ENCODE assay signal across 8 mouse cellular contexts in genomic region chr16:56920102-56920657, GRCm38 (mm10). TPM values are rescaled to one million over a fixed set of nuclear protein-coding genes. Genes with fewer than 3 reads are reported as not detected.
DNase-seq lines count a peak whose midpoint lies in the region; ATAC-seq and TF ChIP-seq lines count a peak whose summit lies in the region.

No protein-coding gene starts in this region.

- H3K27ac ChIP-seq in embryonic facial prominence, embryonic 11.5 days (replicated peaks; ENCODE audit: low read depth, low read length), result no peak overlapping the region
- no peak overlapping the region for H3K27ac ChIP-seq in embryonic facial prominence, embryonic 10.5 days (replicated peaks)
- H3K27ac ChIP-seq in cortical plate, adult 2 months (ENCODE audit: insufficient read depth, low read length), result no peak overlapping the region
- no peak overlapping the region for H3K27ac ChIP-seq in hindbrain, embryonic 15.5 days (replicated peaks)
- no peak overlapping the region for H3K27ac ChIP-seq in lung, embryonic 16.5 days (ENCODE audit: low read length)
- no peak overlapping the region for H3K27ac ChIP-seq in small intestine, adult 2 months (ENCODE audit: insufficient read depth, low read depth, low read length)

- TF ChIP-seq POLR2A in cortical plate, adult 2 months (IDR thresholded peaks at IDR 0.05; ENCODE audit: extremely low read depth, insufficient read depth, low read length), result no peak
- TF ChIP-seq POLR2A in small intestine, adult 2 months (IDR thresholded peaks at IDR 0.05; ENCODE audit: low read depth, low read length), result no peak

- 24% methylated on average over 8 of the region's 8 CpGs for WGBS in embryonic facial prominence, embryonic 11.5 days
- WGBS in embryonic facial prominence, embryonic 10.5 days, result 29% methylated on average over 8 of the region's 8 CpGs
- 35% methylated on average over 8 of the region's 8 CpGs for WGBS in hindbrain, embryonic 15.5 days
- WGBS in lung, embryonic 16.5 days, result 13% methylated on average over 8 of the region's 8 CpGs
- WGBS in small intestine, adult 2 months, result 10% methylated on average over 8 of the region's 8 CpGs

- no peaks in the 10 kb centered on the region for H3K9me3 ChIP-seq in embryonic facial prominence, embryonic 11.5 days (replicated peaks; ENCODE audit: control insufficient read depth, low read length)
- no peaks in the 10 kb centered on the region for H3K9me3 ChIP-seq in embryonic facial prominence, embryonic 10.5 days
- H3K9me3 ChIP-seq in hindbrain, embryonic 15.5 days, result no peaks in the 10 kb centered on the region
- no peaks in the 10 kb centered on the region for H3K9me3 ChIP-seq in lung, embryonic 16.5 days (ENCODE audit: control insufficient read depth, low read length)

- H3K36me3 ChIP-seq in embryonic facial prominence, embryonic 11.5 days (replicated peaks; ENCODE audit: control insufficient read depth, insufficient read depth, low read depth, low read length), result no peaks in the 10 kb centered on the region
- H3K36me3 ChIP-seq in embryonic facial prominence, embryonic 10.5 days (replicated peaks), result no peaks in the 10 kb centered on the region
- H3K36me3 ChIP-seq in hindbrain, embryonic 15.5 days, result no peaks in the 10 kb centered on the region
- no peaks in the 10 kb centered on the region for H3K36me3 ChIP-seq in lung, embryonic 16.5 days (ENCODE audit: control insufficient read depth, insufficient read depth, low read length)
- H3K36me3 ChIP-seq in small intestine, adult 2 months (ENCODE audit: control insufficient read depth, insufficient read depth, low read length), result no peaks in the 10 kb centered on the region

- peak; percentile 20; the same call in 1 of the 2 replicates for TF ChIP-seq CTCF in cortical plate, adult 2 months (IDR thresholded peaks at IDR 0.05; ENCODE audit: extremely low read depth, insufficient read depth, low read length)
- peak; percentile 36; the same call in 1 of the 2 replicates for TF ChIP-seq CTCF in small intestine, adult 2 months (IDR thresholded peaks at IDR 0.05; ENCODE audit: extremely low read depth, insufficient read length, insufficient replicate concordance, low read depth, low read length)

- no peak overlapping the region for H3K4me2 ChIP-seq in embryonic facial prominence, embryonic 11.5 days (ENCODE audit: low read depth, low read length)
- peak overlapping the region; percentile 10; the same call in 1 of the 2 replicates for H3K4me2 ChIP-seq in hindbrain, embryonic 15.5 days
- H3K4me2 ChIP-seq in lung, embryonic 16.5 days (ENCODE audit: low read depth, low read length), result no peak overlapping the region

- DNase-seq in embryonic facial prominence, embryonic 11.5 days (ENCODE audit: low spot score), result peak; percentile 85
- DNase-seq in embryonic facial prominence, embryonic 10.5 days (ENCODE audit: low spot score), result no peak
- DNase-seq in A20 (ENCODE audit: low read depth, low spot score), result peak; percentile 46
- DNase-seq in urinary bladder, postnatal 10 days (ENCODE audit: low spot score), result no peak

- peak; percentile 62 for ATAC-seq in embryonic facial prominence, embryonic 11.5 days (replicated peaks; ENCODE audit: insufficient number of reproducible peaks, low FRiP score, low TSS enrichment, low read depth)
- peak; percentile 91 for ATAC-seq in hindbrain, embryonic 15.5 days (ENCODE audit: low FRiP score, low read depth)
- ATAC-seq in lung, embryonic 16.5 days (ENCODE audit: low read depth), result peak; percentile 51; the same call in 1 of the 2 replicates

- H3K4me3 ChIP-seq in embryonic facial prominence, embryonic 11.5 days (ENCODE audit: low read depth, low read length), result no peak overlapping the region
- H3K4me3 ChIP-seq in embryonic facial prominence, embryonic 10.5 days, result no peak overlapping the region
- no peak overlapping the region for H3K4me3 ChIP-seq in cortical plate, adult 2 months (ENCODE audit: insufficient read depth, low read length)
- H3K4me3 ChIP-seq in hindbrain, embryonic 15.5 days, result no peak overlapping the region
- H3K4me3 ChIP-seq in lung, embryonic 16.5 days (ENCODE audit: low read length), result no peak overlapping the region
- H3K4me3 ChIP-seq in small intestine, adult 2 months (ENCODE audit: low read depth, low read length), result no peak overlapping the region

- H3K27me3 ChIP-seq in embryonic facial prominence, embryonic 11.5 days (ENCODE audit: control insufficient read depth, insufficient read depth, low read length), result no peaks in the 10 kb centered on the region
- H3K27me3 ChIP-seq in embryonic facial prominence, embryonic 10.5 days (replicated peaks; ENCODE audit: low read depth, poor library complexity, severe bottlenecking), result no peaks in the 10 kb centered on the region
- H3K27me3 ChIP-seq in hindbrain, embryonic 15.5 days, result no peaks in the 10 kb centered on the region
- H3K27me3 ChIP-seq in lung, embryonic 16.5 days (ENCODE audit: control insufficient read depth, insufficient read depth, low read depth, low read length), result no peaks in the 10 kb centered on the region
- H3K27me3 ChIP-seq in small intestine, adult 2 months (ENCODE audit: control insufficient read depth, insufficient read depth, low read length), result no peaks in the 10 kb centered on the region

- H3K4me1 ChIP-seq in embryonic facial prominence, embryonic 11.5 days (ENCODE audit: control insufficient read depth, insufficient read depth, low read length), result no peaks in the 10 kb centered on the region
- H3K4me1 ChIP-seq in embryonic facial prominence, embryonic 10.5 days, result no peaks in the 10 kb centered on the region
- H3K4me1 ChIP-seq in cortical plate, adult 2 months (ENCODE audit: control insufficient read depth, insufficient read depth, low read length), result no peaks in the 10 kb centered on the region
- no peaks in the 10 kb centered on the region for H3K4me1 ChIP-seq in hindbrain, embryonic 15.5 days (replicated peaks)
- no peaks in the 10 kb centered on the region for H3K4me1 ChIP-seq in lung, embryonic 16.5 days (replicated peaks; ENCODE audit: control insufficient read depth, insufficient read depth, low read length)
- no peaks in the 10 kb centered on the region for H3K4me1 ChIP-seq in small intestine, adult 2 months (ENCODE audit: control insufficient read depth, insufficient read depth, insufficient read length, low read length)

- H3K9ac ChIP-seq in embryonic facial prominence, embryonic 11.5 days (replicated peaks; ENCODE audit: low read length), result no peak overlapping the region
- H3K9ac ChIP-seq in hindbrain, embryonic 15.5 days, result no peak overlapping the region
- H3K9ac ChIP-seq in lung, embryonic 16.5 days (ENCODE audit: low read length), result no peak overlapping the region

RNA-seq across cellular contexts. Expression of gene Lnp1, which starts 7.7 kb away (rescaled TPM):
- not detected in 2 replicates for polyA plus RNA-seq in embryonic facial prominence, embryonic 11.5 days (2014; fragmentation: Nextera tagmentation; extraction: Ambion mirVana)
- not detected in 2 replicates for polyA plus RNA-seq in embryonic facial prominence, embryonic 10.5 days (2016; fragmentation: Nextera tagmentation; extraction: Ambion mirVana)
- 0.58 and 0.98 TPM in 2 replicates for polyA plus RNA-seq in cortical plate, adult 2 months (2012; rRNA removed)
- polyA plus RNA-seq in hindbrain, embryonic 15.5 days (2015; fragmentation: Nextera tagmentation; extraction: Ambion mirVana), result 0.34 TPM in 1 of 2 replicates, not detected in the other
- polyA plus RNA-seq in lung, embryonic 16.5 days (2015; fragmentation: Nextera tagmentation; extraction: Ambion mirVana), result 0.40 TPM in 1 of 2 replicates, not detected in the other
- polyA plus RNA-seq in small intestine, adult 2 months (2012; rRNA removed), result not detected in 2 replicates

RNA-seq across cellular contexts. Expression of gene Tmem45a, which starts 34.2 kb away (rescaled TPM):
- 15.2 and 15.9 TPM in 2 replicates for polyA plus RNA-seq in embryonic facial prominence, embryonic 11.5 days (2014; fragmentation: Nextera tagmentation; extraction: Ambion mirVana)
- polyA plus RNA-seq in embryonic facial prominence, embryonic 10.5 days (2016; fragmentation: Nextera tagmentation; extraction: Ambion mirVana), result 5.3 and 8.8 TPM in 2 replicates
- 0.66 and 1.0 TPM in 2 replicates for polyA plus RNA-seq in cortical plate, adult 2 months (2012; rRNA removed)
- polyA plus RNA-seq in hindbrain, embryonic 15.5 days (2015; fragmentation: Nextera tagmentation; extraction: Ambion mirVana), result 3.3 and 6.2 TPM in 2 replicates
- polyA plus RNA-seq in lung, embryonic 16.5 days (2015; fragmentation: Nextera tagmentation; extraction: Ambion mirVana), result 42.5 and 46.9 TPM in 2 replicates
- polyA plus RNA-seq in small intestine, adult 2 months (2012; rRNA removed), result 0.24 and 0.25 TPM in 2 replicates

Comparison
In these comparisons a context has a peak if more than half of its experiments do, and no peak if none do; other contexts are left out.
1. DNase-seq: peak in embryonic facial prominence, embryonic 11.5 days (single experiment) and A20 (single experiment); none in embryonic facial prominence, embryonic 10.5 days (single experiment) and urinary bladder, postnatal 10 days (single experiment).
2. Peak in every context shown above with its lines, with median percentiles within 50 percentile points of each other: ATAC-seq.